Mouse (Mus musculus): ENCODE results near the gene Jmjd6. TPM values are rescaled to one million over a fixed set of nuclear protein-coding genes. Genes with fewer than 3 reads are reported as not detected.

Jmjd6 gene
- polyA plus RNA-seq, 1 experiment from 2014 or later, result 86.2 TPM

- 86% methylated on average over 4 of the region's 4 CpGs for WGBS
- Histone ChIP-seq H3K4me3 (replicated peaks) (no peak overlapping the region), H3K27me3 (no peaks in the 10 kb centered on the region), H3K9me3 (no peaks in the 10 kb centered on the region), H3K27ac (no peak overlapping the region), H3K9ac (replicated peaks) (no peak overlapping the region), H3K4me2 (no peak overlapping the region), H3K36me3 (peaks cover 83% of the 10 kb centered on the region), H3K4me1 (replicated peaks) (no peaks in the 10 kb centered on the region)
- ATAC-seq (ENCODE audit: insufficient number of reproducible peaks, insufficient read depth, low FRiP score, low TSS enrichment, low read depth), result no peak
Observed at GRCm38 (mm10) chr11:116869641-116870040, 26.4 kb upstream of the Jmjd6 start.

- Histone ChIP-seq H3K4me1 (replicated peaks) (no peaks in the 10 kb centered on the region), H3K27ac (no peak overlapping the region), H3K36me3 (peaks cover 83% of the 10 kb centered on the region), H3K9me3 (no peaks in the 10 kb centered on the region), H3K27me3 (no peaks in the 10 kb centered on the region), H3K9ac (replicated peaks) (no peak overlapping the region), H3K4me2 (no peak overlapping the region), H3K4me3 (replicated peaks) (no peak overlapping the region)
- 81% methylated on average over 8 of the region's 8 CpGs for WGBS
- ATAC-seq (ENCODE audit: insufficient number of reproducible peaks, insufficient read depth, low FRiP score, low TSS enrichment, low read depth), result no peak
Observed at GRCm38 (mm10) chr11:116869223-116869622, 26.0 kb upstream of the Jmjd6 start.

GRCm38 (mm10) chr11:116868129-116868528, 24.9 kb upstream of the Jmjd6 start:
- H3K36me3 ChIP-seq, result peaks cover 82% of the 10 kb centered on the region
- no peak overlapping the region for H3K4me3 ChIP-seq (replicated peaks)
- no peak for ATAC-seq (ENCODE audit: insufficient number of reproducible peaks, insufficient read depth, low FRiP score, low TSS enrichment, low read depth)
- no peak overlapping the region for H3K4me2 ChIP-seq
- WGBS, result 64% methylated on average over 3 of the region's 3 CpGs
- no peaks in the 10 kb centered on the region for H3K9me3 ChIP-seq
- no peaks in the 10 kb centered on the region for H3K27me3 ChIP-seq
- no peak overlapping the region for H3K27ac ChIP-seq
- H3K4me1 ChIP-seq (replicated peaks), result no peaks in the 10 kb centered on the region
- no peak overlapping the region for H3K9ac ChIP-seq (replicated peaks)

- Histone ChIP-seq H3K4me2 (no peak overlapping the region), H3K27me3 (no peaks in the 10 kb centered on the region), H3K27ac (no peak overlapping the region), H3K9ac (replicated peaks) (no peak overlapping the region), H3K36me3 (peaks cover 87% of the 10 kb centered on the region), H3K4me1 (replicated peaks) (no peaks in the 10 kb centered on the region), H3K9me3 (no peaks in the 10 kb centered on the region), H3K4me3 (replicated peaks) (no peak overlapping the region)
- no peak for ATAC-seq (ENCODE audit: insufficient number of reproducible peaks, insufficient read depth, low FRiP score, low TSS enrichment, low read depth)
- WGBS, result 81% methylated on average over 12 of the region's 12 CpGs
Observed at GRCm38 (mm10) chr11:116865945-116866585, 22.8 kb upstream of the Jmjd6 start.

- Histone ChIP-seq H3K4me2 (no peak overlapping the region), H3K36me3 (peaks cover 93% of the 10 kb centered on the region), H3K9me3 (no peaks in the 10 kb centered on the region), H3K4me3 (replicated peaks) (no peak overlapping the region), H3K4me1 (replicated peaks) (no peaks in the 10 kb centered on the region), H3K9ac (replicated peaks) (no peak overlapping the region), H3K27me3 (no peaks in the 10 kb centered on the region), H3K27ac (no peak overlapping the region)
- no peak for ATAC-seq (ENCODE audit: insufficient number of reproducible peaks, insufficient read depth, low FRiP score, low TSS enrichment, low read depth)
- WGBS, result 83% methylated on average over 10 of the region's 10 CpGs
Observed at GRCm38 (mm10) chr11:116864444-116864843, 21.2 kb upstream of the Jmjd6 start.

- 38% methylated on average over 12 of the region's 12 CpGs for WGBS
- Histone ChIP-seq H3K4me3 (replicated peaks) (no peak overlapping the region), H3K9ac (replicated peaks) (no peak overlapping the region), H3K4me1 (replicated peaks) (peaks cover 20% of the 10 kb centered on the region), H3K27me3 (no peaks in the 10 kb centered on the region), H3K4me2 (peak overlapping the region; percentile 13; the same call in 1 of the 2 replicates), H3K9me3 (no peaks in the 10 kb centered on the region), H3K27ac (peak overlapping the region; percentile 59), H3K36me3 (peaks cover 46% of the 10 kb centered on the region)
- no peak for ATAC-seq (ENCODE audit: insufficient number of reproducible peaks, insufficient read depth, low FRiP score, low TSS enrichment, low read depth)
Observed at GRCm38 (mm10) chr11:116857183-116857850, 14.1 kb upstream of the Jmjd6 start.

GRCm38 (mm10) chr11:116854279-116854678, 11.0 kb upstream of the Jmjd6 start:
- Histone ChIP-seq H3K4me3 (replicated peaks) (peak overlapping the region; percentile 97), H3K4me1 (replicated peaks) (peaks cover 30% of the 10 kb centered on the region), H3K4me2 (peak overlapping the region; percentile 93), H3K9ac (replicated peaks) (peak overlapping the region; percentile 66), H3K9me3 (no peaks in the 10 kb centered on the region), H3K36me3 (peaks cover 40% of the 10 kb centered on the region), H3K27ac (no peak overlapping the region), H3K27me3 (no peaks in the 10 kb centered on the region)
- no peak for ATAC-seq (ENCODE audit: insufficient number of reproducible peaks, insufficient read depth, low FRiP score, low TSS enrichment, low read depth)
- WGBS, result 36% methylated on average over 10 of the region's 10 CpGs

GRCm38 (mm10) chr11:116853512-116853928, 10.3 kb upstream of the Jmjd6 start:
- peak; percentile 94 for ATAC-seq (ENCODE audit: insufficient number of reproducible peaks, insufficient read depth, low FRiP score, low TSS enrichment, low read depth)
- Histone ChIP-seq H3K9ac (replicated peaks) (peak overlapping the region; percentile 79), H3K4me1 (replicated peaks) (peaks cover 30% of the 10 kb centered on the region), H3K36me3 (peaks cover 43% of the 10 kb centered on the region), H3K4me2 (peak overlapping the region; percentile 93), H3K27ac (peak overlapping the region; percentile 99), H3K4me3 (replicated peaks) (peak overlapping the region; percentile 97), H3K27me3 (no peaks in the 10 kb centered on the region), H3K9me3 (no peaks in the 10 kb centered on the region)
- WGBS, result under 1% methylated on average over 36 of the region's 36 CpGs

- Histone ChIP-seq H3K4me1 (replicated peaks) (peaks cover 30% of the 10 kb centered on the region), H3K4me3 (replicated peaks) (peak within 1 kb of the TSS; percentile 97), H3K36me3 (peaks cover 44% of the 10 kb centered on the region), H3K27ac (peak within 1 kb of the TSS; percentile 99), H3K27me3 (no peaks in the 10 kb centered on the region), H3K9me3 (no peaks in the 10 kb centered on the region), H3K9ac (replicated peaks) (peak within 1 kb of the TSS; percentile 99), H3K4me2 (peak within 1 kb of the TSS; percentile 93)
- under 1% methylated on average over 65 of the region's 74 CpGs for WGBS
- peak; percentile 91 for ATAC-seq (ENCODE audit: insufficient number of reproducible peaks, insufficient read depth, low FRiP score, low TSS enrichment, low read depth)
Observed at GRCm38 (mm10) chr11:116852891-116853511, 9.8 kb upstream of the Jmjd6 start, which contains the start of gene Srsf2. Srsf2 (minus strand) TSS chr11:116853094.

GRCm38 (mm10) chr11:116852291-116852890, 9.1 kb upstream of the Jmjd6 start, which contains the start of gene Mfsd11:
Mfsd11 (plus strand) TSS chr11:116852440.
- Histone ChIP-seq H3K27me3 (no peaks in the 10 kb centered on the region), H3K4me3 (replicated peaks) (peak within 1 kb of the TSS; percentile 97), H3K27ac (peak within 1 kb of the TSS; percentile 99), H3K4me1 (replicated peaks) (peaks cover 26% of the 10 kb centered on the region), H3K4me2 (peak within 1 kb of the TSS; percentile 93), H3K9ac (replicated peaks) (peak within 1 kb of the TSS; percentile 99), H3K9me3 (no peaks in the 10 kb centered on the region), H3K36me3 (peaks cover 49% of the 10 kb centered on the region)
- WGBS, result under 1% methylated on average over 77 of the region's 91 CpGs
- 0 out of 2 replicates have a peak, but pooled peaks have one; percentile 4 for ATAC-seq (ENCODE audit: insufficient number of reproducible peaks, insufficient read depth, low FRiP score, low TSS enrichment, low read depth)
